Mouse (Mus musculus) macrophage (primary cell): ENCODE data around the gene Ugt1a6a. TPM values are rescaled to one million over a fixed set of nuclear protein-coding genes. Genes with fewer than 3 reads are reported as not detected.
"Not testable (repeated sequence)": the region's sequence is repeated elsewhere in the genome, so short reads cannot be mapped to it uniquely, and the experiment has no call there.

Source experiments
- H3K27ac ChIP-seq: fragments of 350-480 bp; formaldehyde crosslinking; 2 replicates; pipeline ENCODE4 v1.9.0; 2021
- H3K36me3 ChIP-seq: fragments of 350-480 bp; formaldehyde crosslinking; 2 replicates; pipeline ENCODE4 v1.9.0; 2021; ENCODE audit errors: inconsistent target
- H3K4me3 ChIP-seq: fragments of 350-480 bp; formaldehyde crosslinking; 2 replicates; pipeline ENCODE4 v1.9.0; 2021; ENCODE audit errors: inconsistent target
- H3K79me2 ChIP-seq: fragments of 350-480 bp; formaldehyde crosslinking; 2 replicates; pipeline ENCODE4 v1.9.0; 2021; ENCODE audit errors: inconsistent target
- WGBS: methylation state at CpG from one replicate; pipeline ENCODE4 v1.1.7; 2026; ENCODE audit warnings: inconsistent platforms; ENCODE audit not compliant: missing documents; 5-methylcytosine and 5-hydroxymethylcytosine counted together
- polyA plus RNA-seq: library from polyadenylated mRNA; stranded (reverse); fragments of 250-400 nt; gene quantifications from 3 replicates; pipeline ENCODE4 v1.2.4, GENCODE M21; 2018; ENCODE audit warnings: inconsistent platforms

Gene Ugt1a6a
- polyA plus RNA-seq, 1 experiment from 2014 or later = 2.5 TPM

GRCm38 (mm10) chr1:88158430-88158829 lies 23.8 kb downstream of the Ugt1a6a start:
- Histone ChIP-seq H3K79me2 (peaks cover 84% of the 10 kb centered on the region), H3K36me3 (no peaks in the 10 kb centered on the region), H3K27ac (peak overlapping the region; percentile 15), H3K4me3 (no peak overlapping the region)
- WGBS = 3% methylated on average over 2 of the region's 2 CpGs

GRCm38 (mm10) chr1:88165711-88166110 lies 31.1 kb downstream of the Ugt1a6a start, which contains the start of gene Ugt1a5:
Ugt1a5 (plus strand) TSS chr1:88166012.
- peaks cover 83% of the 10 kb centered on the region for H3K79me2 ChIP-seq
- no peak within 1 kb of the TSS for H3K27ac ChIP-seq
- H3K36me3 ChIP-seq = peaks cover 8% of the 10 kb centered on the region; the same call in 1 of the 2 replicates
- H3K4me3 ChIP-seq = no peak within 1 kb of the TSS
- 100% methylated on average over 5 of the region's 5 CpGs for WGBS

- not testable (repeated sequence) for H3K4me3 ChIP-seq, H3K27ac ChIP-seq, H3K36me3 ChIP-seq
- H3K79me2 ChIP-seq = peaks cover 35% of the 10 kb centered on the region; the same call in 1 of the 2 replicates
- WGBS = 90% methylated on average over 2 of the region's 7 CpGs
Observed at GRCm38 (mm10) chr1:88172190-88172589, 37.6 kb downstream of the Ugt1a6a start.

GRCm38 (mm10) chr1:88179657-88180056 lies 45.0 kb downstream of the Ugt1a6a start:
- Histone ChIP-seq H3K27ac (no peak overlapping the region), H3K4me3 (no peak overlapping the region), H3K79me2 (peaks cover 33% of the 10 kb centered on the region; the same call in 1 of the 2 replicates), H3K36me3 (no peaks in the 10 kb centered on the region)
- 100% methylated on average over 1 of the region's 1 CpGs for WGBS

GRCm38 (mm10) chr1:88186325-88186935 lies 51.8 kb downstream of the Ugt1a6a start:
- H3K79me2 ChIP-seq = peaks cover 58% of the 10 kb centered on the region; the same call in 1 of the 2 replicates
- H3K27ac ChIP-seq = no peak overlapping the region
- H3K36me3 ChIP-seq = no peaks in the 10 kb centered on the region
- H3K4me3 ChIP-seq = no peak overlapping the region
- WGBS = 93% methylated on average over 5 of the region's 5 CpGs

- WGBS = 94% methylated on average over 3 of the region's 3 CpGs
- Histone ChIP-seq H3K4me3 (no peak overlapping the region), H3K79me2 (peaks cover 10% of the 10 kb centered on the region; the same call in 1 of the 2 replicates), H3K27ac (no peak overlapping the region), H3K36me3 (no peaks in the 10 kb centered on the region)
Observed at GRCm38 (mm10) chr1:88192136-88192535, 57.5 kb downstream of the Ugt1a6a start.

- WGBS = 100% methylated on average over 1 of the region's 1 CpGs
- H3K27ac ChIP-seq = no peak overlapping the region
- H3K36me3 ChIP-seq = no peaks in the 10 kb centered on the region
- H3K4me3 ChIP-seq = no peak overlapping the region
- no peaks in the 10 kb centered on the region; the same call in 1 of the 2 replicates for H3K79me2 ChIP-seq
Observed at GRCm38 (mm10) chr1:88195687-88196086, 61.1 kb downstream of the Ugt1a6a start.

- Histone ChIP-seq H3K4me3 (no peak overlapping the region), H3K79me2 (no peaks in the 10 kb centered on the region; the same call in 1 of the 2 replicates), H3K36me3 (no peaks in the 10 kb centered on the region), H3K27ac (no peak overlapping the region)
- WGBS = 83% methylated on average over 3 of the region's 3 CpGs
Observed at GRCm38 (mm10) chr1:88197443-88197842, 62.8 kb downstream of the Ugt1a6a start.

- Histone ChIP-seq H3K36me3 (no peaks in the 10 kb centered on the region), H3K79me2 (no peaks in the 10 kb centered on the region; the same call in 1 of the 2 replicates), H3K27ac (no peak overlapping the region), H3K4me3 (no peak overlapping the region)
- WGBS = 95% methylated on average over 2 of the region's 2 CpGs
Observed at GRCm38 (mm10) chr1:88199996-88200395, 65.4 kb downstream of the Ugt1a6a start.

- no peak within 1 kb of the TSS for H3K27ac ChIP-seq
- 97% methylated on average over 7 of the region's 7 CpGs for WGBS
- H3K4me3 ChIP-seq = no peak within 1 kb of the TSS
- H3K79me2 ChIP-seq = no peaks in the 10 kb centered on the region; the same call in 1 of the 2 replicates
- H3K36me3 ChIP-seq = no peaks in the 10 kb centered on the region
Observed at GRCm38 (mm10) chr1:88200456-88200855, 65.8 kb downstream of the Ugt1a6a start, which contains the start of gene Ugt1a2. Ugt1a2 (plus strand) TSS chr1:88200601.

- no peak within 1 kb of the TSS for H3K4me3 ChIP-seq
- no peaks in the 10 kb centered on the region; the same call in 1 of the 2 replicates for H3K79me2 ChIP-seq
- no peak within 1 kb of the TSS for H3K27ac ChIP-seq
- 36% methylated on average over 58 of the region's 62 CpGs for WGBS
- no peaks in the 10 kb centered on the region for H3K36me3 ChIP-seq
Observed at GRCm38 (mm10) chr1:88205294-88205922, 70.8 kb downstream of the Ugt1a6a start, which contains the start of gene Dnajb3. Dnajb3 (minus strand) TSS chr1:88205782.

- no peaks in the 10 kb centered on the region; the same call in 1 of the 2 replicates for H3K79me2 ChIP-seq
- no peak overlapping the region for H3K27ac ChIP-seq
- no peak overlapping the region for H3K4me3 ChIP-seq
- no peaks in the 10 kb centered on the region for H3K36me3 ChIP-seq
- 91% methylated on average over 2 of the region's 2 CpGs for WGBS
Observed at GRCm38 (mm10) chr1:88206843-88207479, 72.4 kb downstream of the Ugt1a6a start.

- H3K4me3 ChIP-seq = no peak within 1 kb of the TSS
- no peak within 1 kb of the TSS for H3K27ac ChIP-seq
- H3K36me3 ChIP-seq = no peaks in the 10 kb centered on the region
- WGBS = 72% methylated on average over 8 of the region's 8 CpGs
- no peaks in the 10 kb centered on the region; the same call in 1 of the 2 replicates for H3K79me2 ChIP-seq
Observed at GRCm38 (mm10) chr1:88211812-88212211, 77.2 kb downstream of the Ugt1a6a start, which contains the start of gene Ugt1a1. Ugt1a1 (plus strand) TSS chr1:88211959.

GRCm38 (mm10) chr1:88212341-88213045 lies 77.9 kb downstream of the Ugt1a6a start:
- H3K79me2 ChIP-seq = no peaks in the 10 kb centered on the region
- H3K4me3 ChIP-seq = no peak overlapping the region
- 63% methylated on average over 8 of the region's 8 CpGs for WGBS
- H3K36me3 ChIP-seq = no peaks in the 10 kb centered on the region
- H3K27ac ChIP-seq = no peak overlapping the region
